Mouse (Mus musculus) MEL (cell line): ENCODE measurements around the gene Sox21. TPM values are rescaled to one million over a fixed set of nuclear protein-coding genes. Genes with fewer than 3 reads are reported as not detected.

Experiments
- DNase-seq: peaks from one replicate; pipeline ENCODE4 v3.0.0; 2011; ENCODE audit warnings: low read depth, low spot score
- H3K27ac ChIP-seq: 2 replicates; pipeline ENCODE4 v1.5.1; 2012; ENCODE audit warnings: low read depth, mild to moderate bottlenecking, control low read depth, low read length, moderate library complexity; ENCODE audit not compliant: control insufficient read depth
- H3K27me3 ChIP-seq, 2 experiments: fragments of 150-350 bp in 1 of 2; sonication (generic) in 1 of 2; 2 replicates each; pipeline ENCODE4 v1.6.1; 2012; ENCODE audit warnings: low read length in 2 of 2, mild to moderate bottlenecking in 2 of 2, improper control_type of control experiment in 1 of 2, moderate library complexity in 1 of 2; ENCODE audit not compliant: insufficient read depth in 2 of 2, control insufficient read depth in 1 of 2
- H3K36me3 ChIP-seq, 2 experiments: 2 replicates each; pipeline ENCODE4 v1.6.1; 2012 to 2014; ENCODE audit warnings: low read length in 2 of 2, improper control_type of control experiment in 1 of 2, inconsistent platforms in 1 of 2, mild to moderate bottlenecking in 1 of 2; ENCODE audit not compliant: insufficient read depth in 2 of 2, control insufficient read depth in 1 of 2
- H3K4me1 ChIP-seq, 2 experiments: fragments of 150-350 bp in 1 of 2; sonication (generic) in 1 of 2; 2 replicates each; pipeline ENCODE4 v1.6.1; 2012; ENCODE audit warnings: low read length in 2 of 2, improper control_type of control experiment in 1 of 2, mild to moderate bottlenecking in 1 of 2; ENCODE audit not compliant: insufficient read depth in 2 of 2, control insufficient read depth in 1 of 2
- H3K4me3 ChIP-seq, 2 experiments: fragments of 150-350 bp in 1 of 2; sonication (generic) in 1 of 2; 2 replicates each; pipeline ENCODE4 v1.5.1; 2012; ENCODE audit warnings: low read depth in 2 of 2, low read length in 2 of 2, mild to moderate bottlenecking in 2 of 2, moderate library complexity in 2 of 2, control low read depth in 1 of 2, improper control_type of control experiment in 1 of 2; ENCODE audit not compliant: control insufficient read depth in 1 of 2, insufficient read depth in 1 of 2
- H3K79me2 ChIP-seq: 2 replicates; pipeline ENCODE4 v1.6.1; 2012; ENCODE audit warnings: mild to moderate bottlenecking, low read length, moderate library complexity; ENCODE audit not compliant: control insufficient read depth, poor library complexity, insufficient read depth
- H3K9ac ChIP-seq: 2 replicates; pipeline ENCODE4 v1.6.1; 2012; ENCODE audit warnings: low read depth, mild to moderate bottlenecking, control low read depth, low read length, moderate library complexity; ENCODE audit not compliant: control insufficient read depth, poor library complexity, severe bottlenecking
- H3K9me3 ChIP-seq: fragments of 150-350 bp; sonication (generic); replicated peaks from 2 replicates; pipeline ENCODE4 v1.6.1; 2012; ENCODE audit warnings: mild to moderate bottlenecking, low read length, improper control_type of control experiment, moderate library complexity; ENCODE audit not compliant: insufficient read depth
- BHLHE40 ChIP-seq: IDR thresholded peaks from 2 replicates; pipeline ENCODE4 v1.6.1; 2012; ENCODE audit warnings: low read depth, mild to moderate bottlenecking, inconsistent platforms, low read length, improper control_type of control experiment, borderline replicate concordance
- CHD1 ChIP-seq: IDR thresholded peaks from 2 replicates; pipeline ENCODE4 v1.6.1; 2012; ENCODE audit warnings: low read depth, mild to moderate bottlenecking, inconsistent platforms, low read length, improper control_type of control experiment
- CHD2 ChIP-seq: IDR thresholded peaks from 2 replicates; pipeline ENCODE4 v1.6.1; 2011; ENCODE audit warnings: low read length, improper control_type of control experiment
- CTCF ChIP-seq, 3 experiments: IDR thresholded peaks in 2 of 3; conservative IDR thresholded peaks in 1 of 3; 2 replicates each; pipeline ENCODE4 v1.5.1; 2011 to 2012; ENCODE audit warnings: low read length in 3 of 3, low read depth in 2 of 3, mild to moderate bottlenecking in 2 of 3, improper control_type of control experiment in 1 of 3, inconsistent platforms in 1 of 3, mixed read lengths in 1 of 3, moderate library complexity in 1 of 3; ENCODE audit not compliant: control insufficient read depth in 1 of 3, insufficient read depth in 1 of 3, poor library complexity in 1 of 3, severe bottlenecking in 1 of 3
- E2F4 ChIP-seq: IDR thresholded peaks from 2 replicates; pipeline ENCODE4 v1.6.1; 2011; ENCODE audit warnings: low read depth, low read length, improper control_type of control experiment, borderline replicate concordance
- ELF1 ChIP-seq: IDR thresholded peaks from 2 replicates; pipeline ENCODE4 v1.6.1; 2014; ENCODE audit warnings: low read depth, mild to moderate bottlenecking, inconsistent platforms, low read length, improper control_type of control experiment, moderate library complexity
- EP300 ChIP-seq, 2 experiments: IDR thresholded peaks; 2 replicates each; pipeline ENCODE4 v1.6.1; 2011; ENCODE audit warnings: improper control_type of control experiment in 2 of 2, low read length in 2 of 2, low read depth in 1 of 2, mild to moderate bottlenecking in 1 of 2
- GABPA ChIP-seq: IDR thresholded peaks from 2 replicates; pipeline ENCODE4 v1.6.1; 2012; ENCODE audit warnings: low read depth, mild to moderate bottlenecking, inconsistent platforms, low read length, improper control_type of control experiment, moderate library complexity
- HCFC1 ChIP-seq: IDR thresholded peaks from 2 replicates; pipeline ENCODE4 v1.6.1; 2012; ENCODE audit warnings: low read depth, mild to moderate bottlenecking, inconsistent platforms, low read length, improper control_type of control experiment, moderate library complexity
- JUND ChIP-seq: IDR thresholded peaks from 2 replicates; pipeline ENCODE4 v1.6.1; 2011; ENCODE audit warnings: low read depth, mild to moderate bottlenecking, improper control_type of control experiment, low read length
- KAT2A ChIP-seq: conservative IDR thresholded peaks from 2 replicates; pipeline ENCODE4 v1.6.1; 2012; ENCODE audit warnings: low read depth, low read length, improper control_type of control experiment, inconsistent platforms
- MAX ChIP-seq: IDR thresholded peaks from 2 replicates; pipeline ENCODE4 v1.6.1; 2011; ENCODE audit warnings: low read length, improper control_type of control experiment
- MAZ ChIP-seq: IDR thresholded peaks from 2 replicates; pipeline ENCODE4 v1.6.1; 2012; ENCODE audit warnings: low read depth, mild to moderate bottlenecking, inconsistent platforms, low read length, improper control_type of control experiment
- MEF2A ChIP-seq: IDR thresholded peaks from 2 replicates; pipeline ENCODE4 v1.6.1; 2014; ENCODE audit warnings: low read depth, mild to moderate bottlenecking, inconsistent platforms, low read length, improper control_type of control experiment; ENCODE audit not compliant: poor library complexity, insufficient replicate concordance, severe bottlenecking; ENCODE audit errors: extremely low read depth
- MXI1 ChIP-seq: IDR thresholded peaks from 2 replicates; pipeline ENCODE4 v1.6.1; 2011; ENCODE audit warnings: mild to moderate bottlenecking, low read depth, low read length, improper control_type of control experiment
- MYB ChIP-seq: IDR thresholded peaks from 2 replicates; pipeline ENCODE4 v1.6.1; 2011; ENCODE audit warnings: mild to moderate bottlenecking, low read depth, low read length, improper control_type of control experiment
- MYC ChIP-seq: IDR thresholded peaks from 2 replicates; pipeline ENCODE4 v1.6.1; 2011; ENCODE audit warnings: low read depth, mild to moderate bottlenecking, low read length, improper control_type of control experiment, moderate library complexity
- NELFE ChIP-seq: IDR thresholded peaks from 2 replicates; pipeline ENCODE4 v1.6.1; 2011; ENCODE audit warnings: low read depth, low read length, improper control_type of control experiment
- NRF1 ChIP-seq: IDR thresholded peaks from 2 replicates; pipeline ENCODE4 v1.6.1; 2014; ENCODE audit warnings: low read depth, mild to moderate bottlenecking, inconsistent platforms, low read length, improper control_type of control experiment, moderate library complexity; ENCODE audit not compliant: poor library complexity, insufficient read depth, severe bottlenecking
- POLR2AphosphoS2 ChIP-seq: IDR thresholded peaks from 2 replicates; pipeline ENCODE4 v1.6.1; 2011; ENCODE audit warnings: low read length, improper control_type of control experiment
- POLR2AphosphoS5 ChIP-seq: IDR thresholded peaks from 2 replicates; pipeline ENCODE4 v1.6.1; 2012; ENCODE audit warnings: low read depth, borderline replicate concordance, mild to moderate bottlenecking, inconsistent platforms, low read length, moderate library complexity, mixed read lengths
- RAD21 ChIP-seq: IDR thresholded peaks from 2 replicates; pipeline ENCODE4 v1.6.1; 2011; ENCODE audit warnings: mild to moderate bottlenecking, low read depth, low read length, improper control_type of control experiment
- RCOR1 ChIP-seq: IDR thresholded peaks from 2 replicates; pipeline ENCODE4 v1.6.1; 2012; ENCODE audit warnings: low read depth, mild to moderate bottlenecking, inconsistent platforms, low read length, improper control_type of control experiment
- SIN3A ChIP-seq: IDR thresholded peaks from 2 replicates; pipeline ENCODE4 v1.6.1; 2012; ENCODE audit warnings: low read length, improper control_type of control experiment, inconsistent platforms
- SMC3 ChIP-seq: IDR thresholded peaks from 2 replicates; pipeline ENCODE4 v1.6.1; 2011; ENCODE audit warnings: low read depth, low read length, improper control_type of control experiment
- TBP ChIP-seq: IDR thresholded peaks from 2 replicates; pipeline ENCODE4 v1.8.0; 2011; ENCODE audit warnings: low read depth, low read length, improper control_type of control experiment
- TCF12 ChIP-seq: IDR thresholded peaks from 2 replicates; pipeline ENCODE4 v1.6.1; 2014; ENCODE audit warnings: low read depth, mild to moderate bottlenecking, inconsistent platforms, low read length, improper control_type of control experiment, moderate library complexity
- UBTF ChIP-seq: IDR thresholded peaks from 2 replicates; pipeline ENCODE4 v1.6.1; 2012; ENCODE audit warnings: low read depth, mild to moderate bottlenecking, inconsistent platforms, low read length, improper control_type of control experiment, moderate library complexity, borderline replicate concordance; ENCODE audit not compliant: insufficient read depth
- ZC3H11A ChIP-seq: IDR thresholded peaks from 2 replicates; pipeline ENCODE4 v1.6.1; 2012; ENCODE audit warnings: low read depth, mild to moderate bottlenecking, inconsistent platforms, low read length, improper control_type of control experiment
- ZKSCAN1 ChIP-seq: IDR thresholded peaks from 2 replicates; pipeline ENCODE4 v1.6.1; 2012; ENCODE audit warnings: low read depth, mild to moderate bottlenecking, inconsistent platforms, low read length, improper control_type of control experiment, moderate library complexity
- ZMIZ1 ChIP-seq: IDR thresholded peaks from 2 replicates; pipeline ENCODE4 v1.6.1; 2012; ENCODE audit warnings: low read depth, mild to moderate bottlenecking, inconsistent platforms, low read length, improper control_type of control experiment, moderate library complexity
- ZNF384 ChIP-seq: IDR thresholded peaks from 2 replicates; pipeline ENCODE4 v1.6.1; 2012; ENCODE audit warnings: low read depth, mild to moderate bottlenecking, inconsistent platforms, low read length, improper control_type of control experiment
- polyA plus RNA-seq, 2 experiments: library from polyadenylated mRNA; stranded (reverse) in 1 of 2; unstranded in 1 of 2; fragments of >175 nt in 1 of 2; fragments of >200 nt in 1 of 2; gene quantifications; 2 replicates each; pipeline versions ENCODE4 v1.2.1 to v1.2.4; 2012; ENCODE audit warnings: low replicate concordance in 2 of 2, low read depth in 1 of 2; ENCODE audit not compliant: insufficient read length in 2 of 2, insufficient read depth in 1 of 2, missing spikeins in 1 of 2
- total RNA-seq: library from RNA; depleted of rRNA; stranded (reverse); fragments of 300-350 nt; gene quantifications from 2 replicates; pipeline ENCODE4 v1.2.3, GENCODE M21; 2012

Gene Sox21
- total and polyA plus RNA-seq, 3 experiments: not detected

DNA sequence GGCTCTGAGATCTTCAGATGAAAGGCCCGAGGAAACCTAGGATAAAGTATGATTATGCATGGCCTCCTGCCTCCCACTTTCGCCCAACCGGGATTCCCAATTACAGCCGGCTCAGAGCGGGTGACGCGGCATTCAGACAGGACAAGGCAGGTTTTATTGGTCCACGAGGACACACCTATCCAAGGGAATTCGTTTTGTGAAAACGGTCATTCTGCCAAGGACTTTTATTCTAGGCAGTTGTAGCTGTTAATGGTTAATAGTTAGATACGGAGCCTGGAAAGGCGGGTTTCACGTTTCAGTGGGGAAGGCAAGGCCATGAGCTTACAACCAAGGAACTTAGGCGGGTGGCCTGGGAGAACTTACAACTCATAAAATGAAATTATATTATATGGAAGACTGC is 46.1 kb upstream of the Sox21 start:
- no peak overlapping the region for H3K4me3 ChIP-seq
- no peak for TF ChIP-seq POLR2AphosphoS2
- no peak for TF ChIP-seq POLR2AphosphoS5
- no peak for TF ChIP-seq NRF1
- TF ChIP-seq TBP: no peak
- no peak for TF ChIP-seq RCOR1
- no peak for TF ChIP-seq MXI1
- TF ChIP-seq SMC3: no peak
- TF ChIP-seq E2F4: no peak
- no peak for TF ChIP-seq SIN3A
- no peak for TF ChIP-seq MAX
- no peak for TF ChIP-seq NELFE
- no peak for TF ChIP-seq CHD2
- no peak for TF ChIP-seq RAD21
- TF ChIP-seq EP300 (IDR thresholded peaks at IDR 0.05; ENCODE audit: low read depth in 1 of 2, low read length in 2 of 2): no peak
- no peak for TF ChIP-seq MYB
- TF ChIP-seq ELF1: no peak
- no peak for TF ChIP-seq UBTF
- no peak for TF ChIP-seq ZC3H11A
- TF ChIP-seq, all 39 proteins: peak for 0
- no peaks in the 10 kb centered on the region for H3K27me3 ChIP-seq
- H3K79me2 ChIP-seq: no peaks in the 10 kb centered on the region
- no peaks in the 10 kb centered on the region for H3K9me3 ChIP-seq
- no peak for DNase-seq
- no peak overlapping the region for H3K27ac ChIP-seq
- H3K4me1 ChIP-seq: no peaks in the 10 kb centered on the region
- no peaks in the 10 kb centered on the region for H3K36me3 ChIP-seq
- no peak overlapping the region for H3K9ac ChIP-seq

DNA sequence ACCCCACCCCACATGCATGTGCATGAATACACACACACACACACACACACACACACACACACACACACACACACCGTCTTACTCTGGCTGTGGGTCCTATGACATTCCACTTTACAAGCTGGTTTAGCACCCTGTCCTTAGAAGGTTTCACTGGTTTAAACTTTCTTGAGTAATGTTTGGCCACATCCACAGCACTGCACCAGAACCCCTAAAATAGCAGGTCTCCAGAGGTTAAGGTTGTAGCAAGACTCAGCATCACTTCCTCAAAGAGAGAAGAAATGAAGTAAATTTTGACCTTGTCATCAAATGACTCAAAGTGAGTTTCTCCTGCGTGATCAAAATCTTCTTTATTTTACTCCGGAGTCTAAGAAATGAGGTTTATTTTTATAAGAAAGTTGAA is 45.4 kb upstream of the Sox21 start:
- TF ChIP-seq ZMIZ1 (no peak), MYC (no peak), CTCF (IDR thresholded peaks at IDR 0.05 in 2 of 3, conservative IDR thresholded peaks at IDR 0.05 in 1 of 3; ENCODE audit: control insufficient read depth in 1 of 3, insufficient read depth in 1 of 3, low read depth in 2 of 3, low read length in 3 of 3, poor library complexity in 1 of 3, severe bottlenecking in 1 of 3) (no peak), JUND (no peak), CHD1 (no peak), CHD2 (no peak), ZC3H11A (no peak), KAT2A (no peak), HCFC1 (no peak), TCF12 (no peak), ZNF384 (no peak), NRF1 (no peak), BHLHE40 (no peak), MAZ (no peak), E2F4 (no peak), ZKSCAN1 (no peak), GABPA (no peak), UBTF (no peak), MEF2A (no peak)
- no peak for DNase-seq
- Histone ChIP-seq H3K36me3 (no peaks in the 10 kb centered on the region), H3K9ac (no peak overlapping the region), H3K4me1 (no peaks in the 10 kb centered on the region), H3K9me3 (no peaks in the 10 kb centered on the region), H3K27me3 (no peaks in the 10 kb centered on the region), H3K79me2 (no peaks in the 10 kb centered on the region), H3K4me3 (no peak overlapping the region), H3K27ac (no peak overlapping the region)
